Mouse (Mus musculus) left cerebral cortex, postnatal 14 days (tissue): ENCODE measurements at regions not wholly inside any gene's neighbourhood (a gene's known extent, or its start where the extent isn't known, plus 50 kb on each side); places are given as distances from the start of the nearest gene placed in this dataset.

Experiments
- DNase-seq, 2 experiments: peaks; one replicate each; pipeline ENCODE4 v3.0.0; 2021 to 2022; ENCODE audit warnings: low spot score in 2 of 2, mixed read lengths in 1 of 2
- intact Hi-C: fragments of 180-260 bp; cut with DNase I; formaldehyde crosslinking; loops from one replicate; pipeline ENCODE4 v1.15.1; 2025

GRCm38 (mm10) chr9:87952426-87952825 lies 221.4 kb upstream of the Tbx18 start:
- intact Hi-C loops: no loop called here
- no peak for DNase-seq

GRCm38 (mm10) chr9:87954941-87955340 lies 223.9 kb upstream of the Tbx18 start:
- no peak for DNase-seq
- intact Hi-C loops: no loop called here

GRCm38 (mm10) chr9:87961796-87962195 lies 230.7 kb upstream of the Tbx18 start:
- intact Hi-C loops: no loop called here
- peak in 1 of 2 experiments; percentile 5 for DNase-seq

GRCm38 (mm10) chr9:87964508-87964907 lies 233.4 kb upstream of the Tbx18 start:
- DNase-seq: no peak
- intact Hi-C loops: no loop called here

GRCm38 (mm10) chr9:87965103-87965780 lies 234.2 kb upstream of the Tbx18 start:
- intact Hi-C loops: no loop called here

GRCm38 (mm10) chr9:87968190-87969082 lies 237.4 kb upstream of the Tbx18 start:
- intact Hi-C loops: no loop called here

More at GRCm38 (mm10) chr9:87965103-87965780, 234.2 kb upstream of the Tbx18 start:
- DNase-seq: no peak

GRCm38 (mm10) chr9:87970586-87970985 lies 239.5 kb upstream of the Tbx18 start:
- no peak for DNase-seq
- intact Hi-C loops: no loop called here

More at GRCm38 (mm10) chr9:87968190-87969082, 237.4 kb upstream of the Tbx18 start:
- no peak for DNase-seq

- intact Hi-C loops: no loop called here
- DNase-seq: no peak
These were observed 240.7 kb upstream of the Tbx18 start for GRCm38 (mm10) chr9:87971791-87972190.

GRCm38 (mm10) chr9:87973531-87973930 lies 242.5 kb upstream of the Tbx18 start:
- intact Hi-C loops: no loop called here
- DNase-seq: peak; percentile 4 to 5

- intact Hi-C loops: no loop called here
- DNase-seq: no peak
These were observed 253.8 kb upstream of the Tbx18 start for GRCm38 (mm10) chr9:87984910-87985309.

GRCm38 (mm10) chr9:87985439-87985838 lies 254.4 kb upstream of the Tbx18 start:
- DNase-seq: no peak
- intact Hi-C loops: no loop called here

- no peak for DNase-seq
- intact Hi-C loops: no loop called here
These were observed 275.1 kb upstream of the Tbx18 start for GRCm38 (mm10) chr9:88005945-88006700.

- intact Hi-C loops: no loop called here
- no peak for DNase-seq
These were observed 292.7 kb upstream of the Tbx18 start for GRCm38 (mm10) chr9:88023752-88024151.

- intact Hi-C loops: no loop called here
- DNase-seq: no peak
These were observed 294.9 kb upstream of the Tbx18 start for GRCm38 (mm10) chr9:88025936-88026335.

- peak in 1 of 2 experiments; percentile 14 for DNase-seq
- intact Hi-C loops: no loop called here
These were observed 296.4 kb upstream of the Nt5e start for GRCm38 (mm10) chr9:88030509-88031148.

GRCm38 (mm10) chr9:88037560-88037959 lies 289.4 kb upstream of the Nt5e start:
- intact Hi-C loops: no loop called here
- DNase-seq: no peak

GRCm38 (mm10) chr9:88049270-88049669 lies 277.7 kb upstream of the Nt5e start:
- no peak for DNase-seq
- intact Hi-C loops: no loop called here

GRCm38 (mm10) chr9:88049792-88050191 lies 277.2 kb upstream of the Nt5e start:
- intact Hi-C loops: no loop called here
- DNase-seq: no peak

GRCm38 (mm10) chr9:88058551-88058950 lies 268.4 kb upstream of the Nt5e start:
- intact Hi-C loops: no loop called here
- DNase-seq: no peak

- DNase-seq: no peak
- intact Hi-C loops: no loop called here
These were observed 268.0 kb upstream of the Nt5e start for GRCm38 (mm10) chr9:88059005-88059404.
